Mouse (Mus musculus) lung, postnatal 36 days (tissue): ENCODE data around the gene Etd.
A peak's percentile ranks its signal among the peaks of the same experiment; 100 is the strongest.
"Not testable (repeated sequence)": the region's sequence is repeated elsewhere in the genome, so short reads cannot be mapped to it uniquely, and the experiment has no call there.

Experiments used
- DNase-seq: peaks from one replicate; pipeline ENCODE4 v3.0.0; 2022; ENCODE audit warnings: mixed read lengths

Etd gene

GRCm38 (mm10) chrX:53434618-53435017 is at the start of gene Etd:
Gene Etd, plus strand, starts transcription at chrX:53434918.
- DNase-seq, result no peak

DNA sequence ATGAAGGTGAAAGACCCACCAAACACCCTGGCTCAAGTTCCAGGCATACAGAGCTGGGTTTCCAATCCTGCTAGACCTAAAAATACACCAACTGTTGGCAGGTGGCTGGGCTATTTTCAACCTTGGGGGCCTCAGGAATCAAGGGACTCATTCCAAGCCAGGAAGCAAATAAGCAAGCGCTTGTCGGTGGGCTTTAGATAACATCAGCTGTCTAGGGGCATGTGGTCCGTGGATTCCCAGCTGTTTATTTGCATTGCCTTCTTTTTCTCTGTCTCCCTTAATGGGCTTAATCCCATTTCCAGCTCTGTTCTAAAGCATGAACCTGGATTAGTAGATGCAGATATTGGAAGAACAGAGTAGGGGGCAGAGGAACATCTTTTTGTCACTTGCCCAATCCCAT is 48.4 kb upstream of the Etd start:
- no peak for DNase-seq

- peak; percentile 48 for DNase-seq
These were observed 1.8 kb upstream of the Etd start for GRCm38 (mm10) chrX:53432888-53433287.

- no peak for DNase-seq
These were observed 24.9 kb downstream of the Etd start for GRCm38 (mm10) chrX:53459573-53459972.

DNA sequence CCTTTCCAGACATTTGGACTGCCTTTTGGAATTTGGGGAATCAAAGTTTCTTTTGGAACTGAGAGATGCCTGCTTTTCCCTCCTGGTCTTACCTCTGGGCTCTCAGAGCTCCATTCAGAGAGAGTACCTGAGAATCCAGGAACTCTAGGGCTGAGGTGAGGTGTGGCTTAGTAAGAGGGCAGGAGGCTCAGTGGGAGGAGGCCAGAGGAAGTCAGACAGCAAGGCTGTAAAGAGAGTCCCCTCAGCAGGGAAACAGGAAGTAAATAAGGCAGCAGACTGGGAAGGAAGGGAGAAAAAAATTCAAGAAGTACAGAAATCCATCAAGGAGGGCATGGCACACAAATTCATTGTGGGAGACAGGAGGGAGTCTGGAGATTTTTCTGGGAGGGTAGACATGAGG is 29.5 kb downstream of the Etd start:
- DNase-seq, result not testable (repeated sequence)
